Mouse (Mus musculus): ENCODE measurements around the gene St8sia1.
A peak's percentile ranks its signal among the peaks of the same experiment; 100 is the strongest.

Gene St8sia1

DNA sequence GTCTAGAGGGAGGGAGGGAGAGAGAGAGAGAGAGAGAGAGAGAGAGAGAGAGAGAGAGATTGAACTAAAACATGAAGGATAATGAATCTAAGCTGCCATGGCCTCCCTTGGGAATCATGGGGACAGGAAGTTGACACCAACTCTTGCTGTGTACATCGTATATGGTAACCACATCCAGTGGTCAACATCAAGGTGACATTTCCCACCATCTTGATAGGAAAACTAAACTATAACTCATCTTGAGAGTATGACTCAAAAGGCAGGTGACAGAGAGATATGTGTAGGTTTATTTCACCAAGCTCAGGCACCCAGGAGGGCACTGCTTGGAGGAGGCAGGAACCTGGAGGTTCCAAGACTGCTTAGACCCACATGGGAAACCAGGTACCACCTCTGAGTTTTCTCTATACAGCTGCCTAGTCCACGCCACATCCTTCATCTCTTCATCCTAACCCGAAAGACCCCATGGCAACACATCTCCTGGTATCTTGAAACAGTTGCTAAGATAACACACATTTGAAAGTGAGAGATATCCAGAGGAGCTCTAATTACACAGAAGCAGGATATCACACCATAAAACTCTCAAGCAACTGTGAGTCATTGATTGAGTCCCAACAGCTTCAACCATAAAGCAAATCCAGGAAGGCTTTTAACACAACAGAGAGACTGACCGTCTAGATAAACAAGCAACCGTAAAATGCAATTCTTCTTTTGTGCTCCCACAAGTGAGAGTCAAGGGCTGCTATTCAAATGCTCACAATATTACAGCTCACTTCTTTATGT, 141.1 kb downstream of the St8sia1 start:
- DNase-seq (ENCODE audit: low spot score), result no peak

DNA sequence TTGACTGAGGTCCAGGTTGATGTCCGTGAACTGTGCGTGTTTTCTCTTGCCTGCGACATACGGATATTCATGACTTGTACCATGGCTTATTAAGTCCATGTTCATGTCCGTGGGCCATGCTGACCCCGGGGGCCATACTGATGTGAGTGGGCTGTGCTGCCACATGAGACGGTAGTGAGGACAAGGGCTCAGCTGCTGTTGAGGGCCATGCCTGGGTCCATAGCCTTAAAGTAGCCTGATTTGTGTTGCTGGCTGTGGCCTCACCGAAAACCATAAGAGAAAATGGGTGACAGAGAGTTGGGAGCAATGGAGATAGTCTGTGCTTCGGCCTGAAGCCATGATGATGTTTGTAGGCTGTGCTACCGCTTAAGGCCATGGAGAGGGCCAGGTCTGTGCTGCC, 145.9 kb downstream of the St8sia1 start:
- no peak for DNase-seq (ENCODE audit: low spot score)

DNA sequence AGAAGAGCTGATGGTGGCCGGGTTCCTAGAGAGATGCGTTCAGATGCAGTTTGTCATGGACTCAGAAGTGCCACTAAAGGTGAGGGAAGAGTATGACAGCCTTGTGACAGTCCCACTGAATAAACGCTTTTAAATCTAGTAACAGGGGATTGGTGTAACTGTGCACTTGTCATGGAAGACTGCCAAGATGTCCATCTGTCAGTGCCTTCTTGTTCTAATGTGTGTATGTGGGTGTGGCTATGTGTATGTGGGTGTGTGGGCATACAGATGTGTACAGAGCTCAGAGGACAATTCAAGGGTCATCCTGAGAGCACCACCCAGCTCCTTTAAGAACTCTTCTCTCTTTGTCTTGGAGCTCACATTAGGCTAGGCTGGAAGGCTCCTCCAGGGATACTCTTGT, 148.7 kb downstream of the St8sia1 start:
- no peak for DNase-seq (ENCODE audit: low spot score)

DNA sequence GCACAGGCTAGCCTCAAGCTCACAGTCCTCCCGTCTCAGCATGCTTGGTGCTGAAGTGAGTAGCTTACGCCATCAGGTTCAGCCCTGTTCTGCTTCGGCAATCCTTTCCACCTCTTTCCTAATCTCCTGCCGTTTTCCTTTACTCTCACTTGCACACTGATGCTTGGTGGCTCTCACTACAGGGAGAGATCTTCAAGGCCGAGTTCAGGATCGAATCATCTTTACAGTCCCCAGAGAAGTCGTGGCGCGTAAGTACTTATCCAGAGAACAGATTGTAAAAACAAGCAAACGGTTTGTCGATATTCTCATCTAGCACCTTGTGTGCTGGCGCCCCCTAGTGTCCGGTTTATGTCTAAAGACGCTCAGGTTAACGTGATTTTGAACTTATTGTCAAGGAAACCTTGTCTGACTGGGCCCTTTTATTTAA, 149.7 kb downstream of the St8sia1 start:
- peak; percentile 97 for DNase-seq (ENCODE audit: low spot score)

DNA sequence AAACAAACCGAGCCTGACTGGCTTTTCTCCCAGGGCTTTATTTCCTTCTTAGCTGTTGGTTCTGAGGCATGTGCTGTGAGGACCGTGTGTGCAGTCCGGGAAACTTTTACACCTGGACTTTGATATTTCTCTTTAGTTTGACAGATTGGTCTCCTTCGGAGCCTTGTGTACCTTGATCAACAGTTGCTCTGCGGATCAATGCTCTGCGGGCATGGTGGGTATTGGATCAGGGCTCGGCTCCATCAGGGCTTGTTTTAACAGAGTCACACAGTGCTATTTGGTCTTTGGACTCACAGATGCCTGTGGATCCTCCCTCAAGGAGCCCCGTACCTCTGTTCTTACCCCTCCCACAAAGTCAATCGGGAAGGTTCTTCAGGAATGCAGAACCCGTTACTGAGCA, 150.2 kb downstream of the St8sia1 start:
- no peak for DNase-seq (ENCODE audit: low spot score)

DNA sequence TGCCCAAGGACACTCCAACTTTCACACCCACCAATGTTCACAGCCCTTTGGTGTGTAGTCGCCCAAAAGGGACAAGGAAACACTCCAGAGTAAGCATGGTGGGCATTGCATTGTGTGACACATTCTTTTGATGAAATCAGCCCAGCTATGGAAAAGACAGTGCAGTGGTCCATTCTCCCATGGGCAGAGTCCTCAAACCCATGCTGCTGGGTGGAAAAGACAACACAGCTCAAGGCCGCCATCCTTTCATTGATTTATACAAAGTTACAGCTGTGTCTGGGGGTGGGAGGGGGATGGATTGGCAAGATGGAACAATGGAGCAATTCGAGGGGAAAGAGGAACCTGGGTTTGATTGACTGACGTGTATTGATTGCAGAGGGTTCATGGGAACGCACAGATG, 151.3 kb downstream of the St8sia1 start:
- DNase-seq (ENCODE audit: low spot score), result peak; percentile 33

DNA sequence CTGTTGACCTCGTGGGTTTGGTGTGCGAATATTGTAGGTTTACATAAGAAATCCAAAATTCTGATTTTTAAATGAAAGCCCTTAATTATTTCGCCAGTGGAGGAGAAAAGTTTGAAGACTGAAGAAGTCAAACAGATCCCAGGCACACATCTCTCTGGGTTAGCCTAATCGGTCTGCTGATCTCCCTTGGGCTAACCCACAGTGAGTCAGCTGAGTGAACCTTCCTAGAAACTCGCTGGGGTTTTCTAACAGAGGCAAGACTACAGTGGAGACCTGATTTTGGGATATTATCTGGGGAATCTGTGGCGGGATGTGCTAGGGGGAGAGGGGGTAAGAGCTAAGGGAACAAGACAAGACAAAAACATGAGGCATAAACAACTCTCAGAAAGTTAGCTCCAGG, 154.0 kb downstream of the St8sia1 start:
- DNase-seq (ENCODE audit: low spot score), result no peak

DNA sequence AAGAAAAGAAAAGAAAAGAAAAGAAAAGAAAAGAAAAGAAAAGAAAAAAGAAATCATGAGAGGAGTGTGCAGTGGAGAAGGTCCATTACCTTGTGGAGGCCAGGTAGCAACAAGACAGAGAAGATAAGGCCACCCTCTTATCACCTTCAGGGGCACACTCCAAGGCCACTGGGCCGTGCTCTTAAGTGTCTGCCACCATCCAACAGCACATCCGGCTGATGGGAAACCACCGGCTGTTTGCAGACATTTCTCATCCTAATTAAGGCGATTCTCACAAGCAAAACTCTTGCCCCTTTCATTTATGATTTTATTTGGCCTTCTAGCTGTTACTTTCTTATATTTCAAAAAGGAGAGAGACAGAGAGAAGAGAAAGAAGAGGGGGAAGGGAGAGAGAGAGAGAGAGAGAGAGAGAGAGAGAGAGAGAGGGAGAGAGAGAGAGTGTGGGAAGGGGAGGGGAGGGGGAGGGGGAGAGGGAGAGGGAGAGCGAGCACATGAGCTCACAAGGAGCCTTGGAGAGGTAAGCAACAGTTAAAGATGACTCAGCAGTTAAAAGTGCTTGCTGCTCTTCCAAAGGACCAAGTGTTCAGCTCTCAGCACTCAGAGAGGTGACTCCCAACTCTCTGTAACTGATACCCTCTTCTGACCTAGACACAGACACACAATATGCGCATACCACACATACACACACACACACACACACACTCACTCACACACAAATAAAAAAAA, 154.7 kb downstream of the St8sia1 start:
- DNase-seq (ENCODE audit: low spot score), result no peak

DNA sequence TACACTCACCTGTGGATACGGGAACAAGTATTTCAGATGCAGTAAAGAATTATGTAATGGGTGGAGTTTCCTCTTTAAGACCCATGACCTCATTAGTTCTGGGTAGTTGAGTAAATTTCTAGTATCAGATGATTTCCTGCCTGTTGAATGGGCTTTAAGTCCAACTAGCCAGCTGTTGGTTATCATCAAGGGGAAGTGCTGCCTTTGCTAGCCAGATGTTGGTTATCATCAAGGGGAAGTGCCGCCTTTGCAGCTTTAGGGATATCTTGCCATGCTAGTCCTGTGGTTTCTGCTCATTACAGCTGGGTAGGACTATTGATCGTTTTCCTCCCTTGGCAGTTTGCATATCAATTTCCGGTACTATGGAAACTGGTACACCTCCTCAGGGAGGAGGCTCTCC, 157.9 kb downstream of the St8sia1 start:
- no peak for DNase-seq (ENCODE audit: low spot score)

DNA sequence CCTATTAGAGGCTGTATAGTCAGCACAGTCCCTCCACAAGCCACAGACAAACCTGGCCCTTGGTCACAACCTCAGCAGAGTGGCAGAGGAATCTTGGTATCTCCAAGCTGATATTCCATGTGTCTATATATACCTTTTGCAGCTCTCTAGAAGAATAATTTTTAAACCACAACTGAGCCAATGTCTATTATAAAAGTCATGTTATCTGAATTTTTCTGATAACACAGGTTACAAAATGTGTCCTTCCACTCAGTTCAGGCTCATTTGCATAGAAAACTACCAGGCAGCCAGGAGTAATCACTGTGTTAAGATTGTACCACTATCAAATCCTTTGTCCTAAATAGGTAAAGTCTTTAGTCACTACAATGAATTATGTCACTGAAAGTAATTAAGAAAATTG, 159.8 kb downstream of the St8sia1 start, which contains the start of gene Sult6b2:
Sult6b2 (minus strand) TSS at position 101 of the 400 bp plus-strand sequence.
- DNase-seq (ENCODE audit: low spot score), result no peak

DNA sequence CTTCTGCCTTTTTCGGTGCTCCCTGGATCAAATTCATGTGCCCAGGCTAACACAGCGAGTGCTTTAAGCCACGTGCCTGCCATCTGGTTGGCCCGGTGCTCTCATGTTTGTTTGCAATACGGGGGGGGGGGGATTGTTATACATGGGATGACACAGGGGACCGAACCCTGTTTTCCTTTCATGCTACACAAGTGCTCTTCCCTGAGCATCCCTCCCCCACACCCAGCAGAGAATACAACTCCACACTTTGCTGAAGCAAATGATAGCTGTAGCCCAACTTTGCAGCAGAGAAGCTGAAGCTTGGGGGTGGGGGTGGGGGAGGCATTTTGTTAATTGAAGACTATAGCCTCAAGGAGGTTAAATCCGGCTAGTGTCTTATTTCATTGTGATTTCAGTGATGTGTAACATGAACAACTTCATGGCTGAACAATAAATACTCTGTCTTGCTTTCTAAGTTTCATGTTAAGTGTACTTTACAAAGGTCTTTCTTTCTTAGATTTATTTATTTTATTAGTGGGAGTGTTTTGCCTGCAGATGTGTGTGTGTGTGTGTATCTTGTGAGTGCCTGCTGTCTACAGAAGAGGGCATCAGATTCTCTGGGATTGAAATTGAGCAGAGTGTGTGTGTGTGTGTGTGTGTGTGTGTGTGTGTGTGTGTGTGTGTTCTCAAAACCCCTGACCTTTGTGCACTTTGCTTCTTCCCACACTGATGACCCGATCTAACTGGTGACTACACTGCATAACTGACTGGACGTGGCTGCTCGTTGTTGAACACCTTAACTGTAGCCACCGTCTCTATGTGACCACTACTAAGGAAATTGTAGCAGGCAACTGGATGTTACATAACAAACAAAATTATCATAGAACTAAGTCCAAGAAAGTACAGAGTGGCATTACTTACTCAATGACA, 161.4 kb downstream of the St8sia1 start:
- DNase-seq (ENCODE audit: low spot score), result no peak

DNA sequence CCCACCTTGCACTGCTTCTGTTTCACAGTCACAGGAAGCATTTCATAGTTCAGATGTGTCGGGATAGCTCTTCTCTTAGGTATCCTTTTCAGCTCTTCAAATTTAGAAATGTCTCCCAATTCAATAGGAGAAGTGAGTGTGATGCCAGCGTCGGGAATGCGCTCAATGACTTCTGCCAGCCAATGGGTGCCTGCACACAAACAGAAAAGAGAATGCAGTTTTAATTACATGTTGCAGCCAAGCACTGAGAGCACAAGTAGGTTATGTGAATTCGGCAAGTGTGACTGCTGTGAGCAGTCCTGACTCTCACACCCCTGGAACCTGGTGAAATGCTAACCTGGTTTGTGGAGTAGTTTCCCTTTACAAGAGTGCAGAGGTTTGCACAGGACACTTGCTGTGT, 162.6 kb downstream of the St8sia1 start:
- no peak for DNase-seq (ENCODE audit: low spot score)

DNA sequence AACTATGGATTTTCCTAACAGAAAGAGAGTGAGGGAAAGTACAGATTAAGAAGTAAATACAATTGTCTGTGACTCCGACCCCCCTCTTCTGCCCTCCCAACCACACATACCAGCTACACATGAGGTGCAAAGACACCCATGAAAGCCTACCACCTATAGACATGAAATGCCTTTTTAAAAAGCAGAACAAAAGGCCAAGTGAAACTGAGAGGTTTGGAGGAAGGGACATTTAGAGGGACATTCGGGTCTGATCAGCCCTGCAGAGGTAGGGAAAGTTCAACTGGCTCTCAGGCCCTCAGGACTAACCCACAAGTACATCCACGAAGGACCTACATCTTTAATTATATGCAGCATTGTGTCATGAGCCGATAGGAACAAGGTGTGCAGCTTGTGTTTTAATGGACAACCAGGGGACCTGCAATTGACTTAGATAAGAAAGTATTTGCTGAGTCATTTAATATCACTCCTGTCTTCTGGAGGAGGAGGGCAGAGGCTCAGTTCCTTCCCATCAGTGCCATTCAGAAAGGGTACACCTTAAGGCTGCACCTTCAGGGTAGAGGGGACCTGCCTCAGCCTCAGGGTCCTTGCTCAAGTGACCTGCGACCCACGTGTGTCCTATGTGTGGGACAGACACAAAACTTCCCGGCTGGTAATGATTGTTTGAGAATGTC, 164.4 kb downstream of the St8sia1 start:
- no peak for DNase-seq (ENCODE audit: low spot score)

DNA sequence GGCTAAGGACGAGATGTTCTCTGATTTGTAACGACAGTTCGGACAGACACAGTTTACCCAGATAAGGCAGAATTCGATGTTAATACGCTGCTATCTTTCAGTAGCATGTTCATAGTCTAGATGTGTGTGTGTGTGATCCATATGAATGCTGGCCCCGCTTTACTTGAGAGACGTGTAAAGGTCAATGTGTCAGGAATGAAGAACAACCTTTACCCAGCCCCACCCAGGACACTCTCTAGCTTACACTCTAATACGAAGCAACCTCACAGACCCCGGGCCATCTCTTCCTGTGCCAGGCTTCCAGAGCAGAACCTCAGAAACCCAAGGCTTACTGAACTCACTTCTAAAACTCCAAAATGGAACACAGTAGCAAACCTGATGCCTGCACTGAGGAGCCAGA, 165.4 kb downstream of the St8sia1 start:
- DNase-seq (ENCODE audit: low spot score), result no peak

DNA sequence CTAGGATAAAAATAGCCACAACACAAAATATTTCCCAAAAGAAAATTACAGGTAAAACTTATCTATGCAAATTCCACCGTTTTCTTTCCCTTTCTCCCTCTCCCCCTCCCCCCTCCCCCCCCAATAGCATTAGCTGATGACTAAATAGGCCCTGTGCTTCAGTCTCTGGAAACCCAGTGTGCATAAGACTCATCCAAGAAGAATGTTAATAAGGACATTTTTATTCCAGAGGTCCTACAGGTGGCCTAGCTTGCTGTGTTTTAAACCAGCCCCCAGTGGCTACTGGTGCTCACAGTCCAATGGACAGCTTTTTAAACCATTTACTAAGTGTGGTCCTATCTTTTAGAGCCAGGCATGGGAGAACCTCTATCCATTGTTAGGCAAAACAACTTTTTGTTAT, 166.3 kb downstream of the St8sia1 start:
- no peak for DNase-seq (ENCODE audit: low spot score)

DNA sequence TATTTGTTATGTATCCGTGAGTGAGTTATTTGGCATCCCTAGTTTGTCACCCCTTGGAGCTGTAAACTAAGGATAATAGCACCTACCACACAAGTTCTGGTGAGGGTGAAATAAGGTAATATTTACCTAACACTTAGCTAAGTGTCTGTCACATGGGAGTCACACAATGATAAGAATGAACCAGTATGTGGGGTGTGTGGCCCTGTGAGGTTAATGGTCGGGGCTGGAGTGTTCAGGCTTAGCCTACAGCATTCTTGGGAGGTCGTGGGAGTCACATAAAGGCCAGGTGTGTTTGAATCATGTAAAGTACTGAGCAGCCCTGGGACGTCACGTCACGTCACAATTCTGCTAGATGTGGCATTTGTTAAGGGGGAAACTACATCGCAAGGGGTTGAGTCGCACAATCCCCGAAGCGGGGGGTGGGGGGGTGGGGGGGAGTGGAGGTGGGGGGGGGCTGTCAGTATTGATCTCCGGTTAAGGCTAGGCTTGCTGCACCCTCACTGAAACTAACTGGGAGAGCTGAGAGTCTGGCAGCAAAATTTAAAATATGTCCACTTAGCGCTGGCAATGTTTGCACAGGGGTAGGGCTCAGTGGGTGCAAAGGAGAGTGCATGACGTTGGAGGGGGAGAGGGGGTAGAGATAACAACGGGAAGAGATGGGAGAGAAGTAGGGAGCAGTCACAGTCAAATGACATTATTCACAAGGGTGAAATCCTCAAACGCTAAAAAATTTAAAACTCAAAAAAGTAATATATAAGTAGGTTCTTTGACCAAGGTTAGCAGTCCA, 168.4 kb downstream of the St8sia1 start:
- no peak for DNase-seq (ENCODE audit: low spot score)

DNA sequence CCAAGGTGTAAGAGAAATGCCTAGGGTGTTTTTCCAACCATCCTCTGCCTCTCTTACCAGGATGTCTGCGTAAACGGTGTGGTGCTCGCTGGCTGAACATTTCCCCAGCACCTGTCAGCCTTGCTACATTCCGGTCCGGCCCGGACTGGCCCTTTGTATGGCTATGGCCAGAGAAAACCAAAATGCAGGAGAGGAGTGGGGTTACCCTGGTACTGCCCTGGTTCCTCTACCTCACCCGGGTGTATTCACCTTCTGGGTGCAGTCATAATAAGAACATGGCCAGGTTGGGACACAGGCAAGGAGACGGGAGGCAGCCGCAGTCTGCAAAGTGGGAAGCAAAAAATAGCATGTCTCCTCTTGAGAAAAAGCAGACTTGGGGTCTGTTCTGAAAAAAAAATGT, 169.2 kb downstream of the St8sia1 start:
- DNase-seq (ENCODE audit: low spot score), result no peak

DNA sequence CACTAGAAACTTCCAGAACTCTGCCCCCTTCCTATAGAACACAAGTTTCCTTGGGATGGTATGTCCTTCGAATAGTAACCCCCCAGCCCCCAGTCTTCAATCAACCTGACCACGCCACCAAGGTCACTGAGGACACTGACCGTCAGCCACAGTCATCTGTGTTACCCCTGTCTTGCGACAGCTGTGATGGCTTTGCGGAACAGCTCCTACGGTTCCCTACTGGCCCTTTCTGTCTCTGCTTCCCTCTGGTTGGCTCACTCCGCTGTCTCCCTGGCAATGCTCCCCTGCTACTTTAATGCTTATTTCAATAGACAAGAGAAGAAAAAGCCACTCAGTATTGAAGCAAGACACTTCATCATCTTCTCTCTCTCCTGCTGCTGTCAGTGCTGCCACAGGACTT, 170.8 kb downstream of the St8sia1 start:
- DNase-seq (ENCODE audit: low spot score), result peak; percentile 35

DNA sequence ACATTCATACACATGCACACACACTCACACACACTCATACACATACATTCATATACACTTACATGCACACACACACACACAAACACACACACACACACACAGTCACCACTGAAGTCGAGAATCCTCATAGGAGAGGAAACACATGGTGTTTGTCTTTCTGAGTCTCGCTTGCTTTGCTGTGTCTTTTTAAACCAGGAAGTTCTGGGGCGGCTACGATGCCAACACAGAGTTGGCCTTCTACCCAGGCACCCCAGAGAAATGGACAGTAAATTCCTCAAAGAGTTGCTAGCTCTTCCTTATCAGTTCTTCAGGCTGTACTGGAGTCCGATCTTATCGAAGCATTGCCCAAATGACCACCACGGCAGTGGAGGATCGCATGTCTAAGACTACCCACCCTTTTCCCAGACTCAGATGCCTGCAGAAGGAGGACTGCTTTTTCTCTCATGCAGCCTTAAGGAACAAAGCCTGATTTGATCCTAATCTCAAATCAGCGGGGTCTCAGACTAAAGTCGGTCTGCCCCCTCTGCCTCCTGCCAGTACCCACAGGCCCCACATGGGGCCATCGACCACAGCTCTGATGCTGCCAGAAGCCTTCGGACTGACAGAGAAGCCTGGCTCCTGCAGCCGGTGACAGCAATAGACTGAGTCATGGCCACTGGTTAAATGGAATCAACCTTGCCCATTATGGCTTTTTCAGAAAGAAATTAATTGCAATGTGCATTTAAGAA, 171.8 kb downstream of the St8sia1 start:
- peak; percentile 79 for DNase-seq (ENCODE audit: low spot score)

DNA sequence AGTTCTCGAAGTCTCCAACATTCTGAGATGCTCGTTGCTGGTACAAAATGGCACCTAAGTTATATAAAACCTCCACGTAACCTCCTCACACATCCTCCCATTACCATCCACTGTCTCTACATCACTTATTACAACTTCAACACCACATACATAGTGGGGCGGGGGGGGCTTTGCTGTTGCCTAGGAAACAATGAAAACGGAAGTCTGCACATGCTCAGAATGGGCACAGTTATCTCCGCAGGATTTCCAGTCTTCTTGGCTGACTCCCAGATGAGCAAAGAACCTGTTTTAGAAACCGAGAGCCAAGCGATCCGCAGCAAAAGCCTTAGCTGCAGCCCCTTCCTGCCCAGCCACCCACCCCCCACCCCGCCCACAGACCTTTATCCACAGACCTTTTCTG, 174.5 kb downstream of the St8sia1 start:
- no peak for DNase-seq (ENCODE audit: low spot score)

Data from retina, embryonic 14.5 days (tissue).